Mouse (Mus musculus) cerebellum, adult 2 months (tissue): ENCODE results near the gene Psmd7.

ENCODE experiments used
- CTCF ChIP-seq: fragments of 200-500 bp; IDR thresholded peaks from 2 replicates; pipeline ENCODE4 v1.5.1; 2011; ENCODE audit warnings: low read depth, mild to moderate bottlenecking, control low read depth, low read length, moderate library complexity, borderline replicate concordance; ENCODE audit not compliant: insufficient read depth
- POLR2A ChIP-seq: fragments of 200-500 bp; IDR thresholded peaks from 2 replicates; pipeline ENCODE4 v1.6.1; 2011; ENCODE audit warnings: low read length, control low read depth, borderline replicate concordance; ENCODE audit not compliant: insufficient read depth

DNA sequence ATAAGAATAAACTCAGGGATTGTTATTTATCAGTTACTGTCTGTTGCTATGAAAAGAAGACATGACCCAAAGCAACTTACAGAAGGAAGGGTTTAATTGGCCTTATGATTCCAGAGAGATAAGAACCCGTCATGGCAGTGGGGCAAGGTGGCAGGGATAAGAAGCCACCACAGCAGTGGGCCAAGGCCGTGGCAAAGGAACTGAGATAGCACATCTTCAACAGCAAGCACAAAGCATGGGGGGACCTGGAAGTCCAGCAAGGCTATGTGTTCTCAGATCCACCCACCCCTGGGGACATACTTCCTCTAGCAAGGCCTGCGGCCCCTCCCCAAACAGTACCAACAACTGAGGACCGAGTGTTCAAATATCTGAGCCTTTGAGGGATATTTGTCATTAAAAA is 10.6 kb downstream of the Psmd7 start:
- no peak for TF ChIP-seq POLR2A
- no peak for TF ChIP-seq CTCF
